Mouse (Mus musculus) liver, embryonic 14.5 days (tissue): ENCODE measurements around the gene Frmd5. TPM values are rescaled to one million over a fixed set of nuclear protein-coding genes. Genes with fewer than 3 reads are reported as not detected.

ENCODE experiments used
- ATAC-seq: fragments of 200-750 bp; cut with Nextera tagmentation; 2 replicates; pipeline ENCODE4 v1.8.0; 2017; ENCODE audit warnings: moderate number of reproducible peaks, mild to moderate bottlenecking, moderate library complexity; ENCODE audit not compliant: insufficient read depth
- DNase-seq, 3 experiments: peaks; one replicate each; pipeline ENCODE4 v3.0.0-alpha.2; 2012 to 2013; ENCODE audit warnings: low read depth in 3 of 3, low spot score in 3 of 3
- H3K27ac ChIP-seq: fragments of 300-500 bp; sonication (generic); 2 replicates; pipeline ENCODE4 v1.5.1; 2014; ENCODE audit warnings: moderate library complexity, mild to moderate bottlenecking, control low read depth, inconsistent platforms
- H3K27me3 ChIP-seq: fragments of 300-500 bp; sonication (generic); 2 replicates; pipeline ENCODE4 v1.6.1; 2014; ENCODE audit warnings: mild to moderate bottlenecking, low read length, moderate library complexity; ENCODE audit not compliant: control insufficient read depth, insufficient read depth
- H3K36me3 ChIP-seq: fragments of 300-500 bp; sonication (generic); replicated peaks from 2 replicates; pipeline ENCODE4 v1.6.1; 2014; ENCODE audit warnings: low read depth; ENCODE audit not compliant: control insufficient read depth, insufficient read depth
- H3K4me1 ChIP-seq, 2 experiments: fragments of 200-500 bp in 1 of 2; fragments of 300-500 bp in 1 of 2; sonication (generic) in 1 of 2; replicated peaks; 2 replicates each; pipeline ENCODE4 v1.6.1; 2012 to 2014; ENCODE audit warnings: antibody characterized with exemption in 1 of 2, inconsistent platforms in 1 of 2, low read length in 1 of 2; ENCODE audit not compliant: control insufficient read depth in 2 of 2, insufficient read depth in 2 of 2
- H3K4me2 ChIP-seq: fragments of 300-500 bp; sonication (generic); 2 replicates; pipeline ENCODE4 v1.6.1; 2014; ENCODE audit warnings: low read depth, mild to moderate bottlenecking, control low read depth, moderate library complexity
- H3K4me3 ChIP-seq, 2 experiments: fragments of 200-500 bp in 1 of 2; fragments of 300-500 bp in 1 of 2; sonication (generic) in 1 of 2; 2 replicates each; pipeline ENCODE4 v1.5.1; 2012 to 2014; ENCODE audit warnings: low read depth in 2 of 2, low read length in 2 of 2, mild to moderate bottlenecking in 2 of 2, control low read depth in 1 of 2, inconsistent platforms in 1 of 2, moderate library complexity in 1 of 2; ENCODE audit not compliant: insufficient read depth in 1 of 2
- H3K9ac ChIP-seq: fragments of 300-500 bp; sonication (generic); replicated peaks from 2 replicates; pipeline ENCODE4 v1.6.1; 2014; ENCODE audit warnings: mild to moderate bottlenecking, control low read depth, moderate library complexity
- H3K9me3 ChIP-seq: fragments of 300-500 bp; sonication (generic); 2 replicates; pipeline ENCODE4 v1.6.1; 2016; ENCODE audit warnings: low read length, mixed read lengths; ENCODE audit not compliant: control insufficient read depth
- CTCF ChIP-seq: IDR thresholded peaks from 2 replicates; pipeline ENCODE4 v1.5.1; 2016; ENCODE audit warnings: antibody characterized with exemption, low read depth, control low read depth
- EP300 ChIP-seq: IDR thresholded peaks from 2 replicates; pipeline ENCODE4 v1.6.1; 2016; ENCODE audit warnings: antibody characterized with exemption, low read depth
- WGBS: fragments of 180-500 bp; shearing (Covaris S2); extraction: QIAGEN DNeasy Blood & Tissue Kit; methylation state at CpG from one replicate; pipeline ENCODE4 v1.1.7; 2014; ENCODE audit not compliant: insufficient replicate concordance; 5-methylcytosine and 5-hydroxymethylcytosine counted together
- polyA plus RNA-seq, 2 experiments: library from polyadenylated mRNA; depleted of rRNA in 1 of 2; stranded (reverse) in 1 of 2; unstranded in 1 of 2; fragments of >200 nt; fragmentation: Nextera tagmentation in 1 of 2; extraction: Ambion mirVana in 1 of 2; gene quantifications; 2 replicates each; pipeline versions ENCODE4 v1.2.1 to v1.2.3; 2012 to 2014

The Frmd5 gene
- polyA plus RNA-seq, 2 experiments, result 0.06 to 0.12 TPM

DNA sequence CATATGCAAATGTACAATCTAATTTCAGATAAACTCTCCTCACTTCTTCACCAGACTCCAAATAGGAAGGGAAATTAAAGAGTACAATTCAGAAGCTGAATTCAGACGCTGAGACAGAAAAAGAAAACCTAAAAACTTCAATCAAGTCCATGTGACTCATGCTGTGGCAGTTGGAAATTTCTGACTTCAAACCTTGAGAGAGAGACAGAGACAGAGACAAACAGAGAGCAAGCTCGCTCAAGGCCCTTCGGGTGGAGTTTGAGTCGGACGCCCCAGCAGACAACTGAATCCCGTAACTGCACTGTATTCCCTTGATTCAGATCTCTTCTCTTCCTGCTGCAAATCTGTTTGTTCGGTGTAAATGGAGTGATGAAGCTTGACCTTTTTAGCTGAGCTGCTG is 30.7 kb downstream of the Frmd5 start:
- H3K36me3 ChIP-seq, result no peaks in the 10 kb centered on the region
- WGBS, result 77% methylated on average over 7 of the region's 7 CpGs
- no peaks in the 10 kb centered on the region for H3K4me1 ChIP-seq
- ATAC-seq (no peak), DNase-seq (no peak)
- H3K4me2 ChIP-seq, result no peak overlapping the region
- H3K27ac ChIP-seq, result no peak overlapping the region
- no peaks in the 10 kb centered on the region for H3K9me3 ChIP-seq
- no peak overlapping the region for H3K4me3 ChIP-seq
- H3K9ac ChIP-seq, result no peak overlapping the region
- no peak for TF ChIP-seq EP300
- TF ChIP-seq CTCF, result no peak
- no peaks in the 10 kb centered on the region for H3K27me3 ChIP-seq

DNA sequence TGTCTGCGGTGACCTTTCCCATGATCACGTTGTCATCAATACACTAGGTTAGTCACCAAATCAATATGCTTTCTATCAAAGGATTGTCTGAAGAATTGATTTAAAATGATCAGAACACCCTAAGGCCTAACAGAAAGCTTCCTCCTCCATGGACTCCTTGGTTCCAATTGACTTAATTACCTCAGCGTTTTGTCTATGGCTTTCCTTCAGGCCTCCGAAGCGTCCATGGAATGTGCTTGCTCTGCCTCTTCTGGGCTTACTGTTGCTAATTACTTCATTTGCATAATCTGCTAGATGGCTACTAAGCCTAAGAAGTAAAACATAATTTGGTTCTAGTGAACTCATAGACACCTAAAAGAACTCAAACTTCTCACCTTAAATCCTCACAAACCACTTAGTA is 42.0 kb downstream of the Frmd5 start:
- 74% methylated on average over 5 of the region's 5 CpGs for WGBS
- TF ChIP-seq CTCF (no peak), EP300 (no peak)
- ATAC-seq, result no peak

GRCm38 (mm10) chr2:121761861-121762260 is 45.0 kb downstream of the Frmd5 start:
- no peak overlapping the region for H3K9ac ChIP-seq
- no peaks in the 10 kb centered on the region for H3K36me3 ChIP-seq
- H3K9me3 ChIP-seq, result no peaks in the 10 kb centered on the region
- DNase-seq, result no peak
- 74% methylated on average over 5 of the region's 5 CpGs for WGBS
- no peak for ATAC-seq
- no peak overlapping the region for H3K4me3 ChIP-seq
- no peaks in the 10 kb centered on the region for H3K4me1 ChIP-seq
- no peak overlapping the region for H3K4me2 ChIP-seq
- H3K27me3 ChIP-seq, result no peaks in the 10 kb centered on the region
- H3K27ac ChIP-seq, result no peak overlapping the region
- TF ChIP-seq CTCF (no peak), EP300 (no peak)

More for the DNA sequence above, 42.0 kb downstream of the Frmd5 start:
- Histone ChIP-seq H3K4me1 (no peaks in the 10 kb centered on the region), H3K36me3 (no peaks in the 10 kb centered on the region), H3K9ac (no peak overlapping the region), H3K27ac (no peak overlapping the region), H3K4me2 (no peak overlapping the region), H3K27me3 (no peaks in the 10 kb centered on the region), H3K9me3 (no peaks in the 10 kb centered on the region), H3K4me3 (no peak overlapping the region)
- no peak for DNase-seq

DNA sequence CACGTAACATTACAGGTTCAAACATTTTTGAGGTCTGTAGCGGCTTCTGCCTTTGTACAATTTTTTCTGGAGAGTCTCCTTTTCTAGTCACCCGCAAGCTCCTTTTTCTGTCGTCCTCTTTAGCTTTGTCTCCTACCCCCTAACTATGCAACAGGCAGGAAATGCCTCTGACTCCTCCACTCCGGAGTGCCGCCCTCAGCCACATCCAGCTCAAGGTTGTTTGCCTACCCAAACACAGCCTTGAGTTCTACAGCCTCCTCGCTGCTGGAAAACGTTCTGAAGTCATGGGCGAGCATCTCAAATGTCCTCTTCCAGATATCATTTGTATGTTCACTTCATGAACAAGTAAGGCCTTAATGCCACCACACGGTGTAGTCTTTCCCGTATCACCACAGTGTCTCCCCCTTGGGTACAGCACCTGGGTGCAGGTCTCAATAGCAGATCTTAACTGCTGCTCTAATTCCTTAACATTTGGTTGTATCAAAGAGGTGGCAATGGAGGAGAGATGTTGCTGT is 45.5 kb downstream of the Frmd5 start:
- Histone ChIP-seq H3K9me3 (no peaks in the 10 kb centered on the region), H3K4me3 (no peak overlapping the region), H3K36me3 (no peaks in the 10 kb centered on the region), H3K27ac (no peak overlapping the region), H3K4me2 (no peak overlapping the region), H3K9ac (no peak overlapping the region), H3K27me3 (no peaks in the 10 kb centered on the region), H3K4me1 (no peaks in the 10 kb centered on the region)
- ATAC-seq, result no peak
- DNase-seq, result no peak
- no peak for TF ChIP-seq EP300
- TF ChIP-seq CTCF, result no peak
- 54% methylated on average over 11 of the region's 11 CpGs for WGBS

GRCm38 (mm10) chr2:121760646-121761045 is 46.2 kb downstream of the Frmd5 start:
- 72% methylated on average over 9 of the region's 9 CpGs for WGBS
- Histone ChIP-seq H3K4me1 (no peaks in the 10 kb centered on the region), H3K36me3 (no peaks in the 10 kb centered on the region), H3K4me2 (no peak overlapping the region), H3K27ac (no peak overlapping the region), H3K27me3 (no peaks in the 10 kb centered on the region), H3K9ac (no peak overlapping the region), H3K4me3 (no peak overlapping the region), H3K9me3 (no peaks in the 10 kb centered on the region)
- no peak for ATAC-seq
- TF ChIP-seq CTCF, result no peak
- no peak for TF ChIP-seq EP300
- DNase-seq, result no peak
